Mouse (Mus musculus) hindbrain, embryonic 14.5 days (tissue): ENCODE data around the gene Ift122. TPM values are rescaled to one million over a fixed set of nuclear protein-coding genes. Genes with fewer than 3 reads are reported as not detected.
"Not testable (repeated sequence)": the region's sequence is repeated elsewhere in the genome, so short reads cannot be mapped to it uniquely, and the experiment has no call there.

Source experiments
- ATAC-seq: fragments of 200-750 bp; cut with Nextera tagmentation; 2 replicates; pipeline ENCODE4 v1.8.0; 2017; ENCODE audit warnings: moderate number of reproducible peaks, mild to moderate bottlenecking, moderate TSS enrichment, moderate library complexity; ENCODE audit not compliant: low FRiP score
- DNase-seq: peaks from one replicate; pipeline ENCODE4 v3.0.0-alpha.2; 2015; ENCODE audit warnings: low spot score
- H3K27ac ChIP-seq: fragments of 300-500 bp; sonication (generic); 2 replicates; pipeline ENCODE4 v1.5.1; 2014; ENCODE audit warnings: mild to moderate bottlenecking, moderate library complexity
- H3K27me3 ChIP-seq: fragments of 300-500 bp; sonication (generic); 2 replicates; pipeline ENCODE4 v1.6.1; 2014; ENCODE audit warnings: mild to moderate bottlenecking, low read length, mixed read lengths; ENCODE audit not compliant: control insufficient read depth, insufficient read depth
- H3K36me3 ChIP-seq: fragments of 300-500 bp; sonication (generic); replicated peaks from 2 replicates; pipeline ENCODE4 v1.6.1; 2014; ENCODE audit not compliant: control insufficient read depth, insufficient read depth
- H3K4me1 ChIP-seq: fragments of 300-500 bp; sonication (generic); replicated peaks from 2 replicates; pipeline ENCODE4 v1.6.1; 2014; ENCODE audit warnings: antibody characterized with exemption, low read length, mixed read lengths; ENCODE audit not compliant: control insufficient read depth, insufficient read depth
- H3K4me2 ChIP-seq: fragments of 300-500 bp; sonication (generic); replicated peaks from 2 replicates; pipeline ENCODE4 v1.6.1; 2014; ENCODE audit warnings: mild to moderate bottlenecking, moderate library complexity
- H3K4me3 ChIP-seq: fragments of 300-500 bp; sonication (generic); replicated peaks from 2 replicates; pipeline ENCODE4 v1.5.1; 2014; ENCODE audit warnings: mild to moderate bottlenecking, low read length
- H3K9ac ChIP-seq: fragments of 300-500 bp; sonication (generic); 2 replicates; pipeline ENCODE4 v1.6.1; 2014
- H3K9me3 ChIP-seq: fragments of 300-500 bp; sonication (generic); 2 replicates; pipeline ENCODE4 v1.6.1; 2016; ENCODE audit warnings: low read length; ENCODE audit not compliant: control insufficient read depth
- WGBS: fragments of 180-500 bp; shearing (Covaris S2); extraction: QIAGEN DNeasy Blood & Tissue Kit; methylation state at CpG from one replicate; pipeline ENCODE4 v1.1.7; 2014; 5-methylcytosine and 5-hydroxymethylcytosine counted together
- polyA plus RNA-seq: library from polyadenylated mRNA; unstranded; fragments of >200 nt; fragmentation: Nextera tagmentation; extraction: Ambion mirVana; gene quantifications from 2 replicates; pipeline ENCODE4 v1.2.1, GENCODE M21; 2014

Ift122 gene
- polyA plus RNA-seq, 1 experiment from 2014 or later: 26.2 TPM

DNA sequence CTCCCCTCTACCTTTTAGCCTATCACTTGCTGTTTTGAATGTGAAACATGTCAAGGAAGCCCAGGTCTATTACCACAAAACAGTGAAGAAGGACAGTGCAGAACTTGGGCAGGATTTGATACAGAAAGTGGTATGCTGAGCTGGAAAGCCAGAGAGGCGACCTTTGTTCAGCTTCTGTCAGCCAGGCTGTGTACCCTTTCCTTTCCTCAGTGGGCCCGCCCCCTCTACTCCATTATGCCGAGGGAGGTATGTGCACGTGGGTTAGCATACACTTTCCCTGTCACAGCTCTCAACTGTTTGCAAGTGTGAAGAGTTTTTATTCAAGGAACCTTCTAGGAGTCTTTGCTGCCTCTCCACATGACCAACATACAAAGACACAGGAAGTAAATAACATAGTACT, 6.0 kb downstream of the Ift122 start:
- 0 out of 2 replicates have a peak, but pooled peaks cover 4% of the 10 kb centered on the region for H3K4me1 ChIP-seq
- DNase-seq (no peak), ATAC-seq (no peak)
- H3K4me2 ChIP-seq: no peak overlapping the region
- 53% methylated on average over 4 of the region's 4 CpGs for WGBS
- H3K27ac ChIP-seq: no peak overlapping the region
- no peak overlapping the region for H3K9ac ChIP-seq
- no peaks in the 10 kb centered on the region for H3K9me3 ChIP-seq
- no peak overlapping the region for H3K4me3 ChIP-seq
- H3K27me3 ChIP-seq: no peaks in the 10 kb centered on the region
- H3K36me3 ChIP-seq: peaks cover 18% of the 10 kb centered on the region

DNA sequence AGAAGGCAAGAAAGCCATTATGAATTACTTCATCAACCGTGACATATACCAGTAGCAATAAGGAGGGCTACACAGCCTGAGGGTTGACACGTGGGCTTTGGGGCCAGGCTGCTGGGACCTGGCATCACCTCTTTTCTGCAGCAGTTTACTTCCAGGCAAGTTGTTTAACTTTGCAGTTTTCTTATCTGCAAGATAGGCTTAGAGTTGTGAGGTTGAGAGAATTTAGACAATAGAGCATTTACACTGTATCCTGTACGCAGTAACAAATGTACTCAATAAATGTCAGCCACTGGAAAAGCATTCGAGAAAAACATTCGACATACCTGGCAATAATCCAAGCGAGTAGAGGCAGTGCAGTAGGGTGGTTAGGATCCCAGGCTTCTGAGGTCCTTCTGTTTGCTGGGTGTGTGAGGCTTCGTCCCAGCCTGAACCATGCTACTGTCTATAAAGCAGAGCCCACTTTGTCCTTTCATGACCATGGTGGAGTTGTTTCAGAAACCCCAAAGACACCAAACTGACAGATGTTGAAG, 6.8 kb downstream of the Ift122 start:
- no peak for ATAC-seq
- Histone ChIP-seq H3K4me1 (0 out of 2 replicates have a peak, but pooled peaks cover 4% of the 10 kb centered on the region), H3K36me3 (peaks cover 26% of the 10 kb centered on the region), H3K9me3 (no peaks in the 10 kb centered on the region), H3K27ac (no peak overlapping the region), H3K9ac (no peak overlapping the region), H3K27me3 (no peaks in the 10 kb centered on the region), H3K4me2 (no peak overlapping the region), H3K4me3 (no peak overlapping the region)
- WGBS: 81% methylated on average over 7 of the region's 7 CpGs
- no peak for DNase-seq

DNA sequence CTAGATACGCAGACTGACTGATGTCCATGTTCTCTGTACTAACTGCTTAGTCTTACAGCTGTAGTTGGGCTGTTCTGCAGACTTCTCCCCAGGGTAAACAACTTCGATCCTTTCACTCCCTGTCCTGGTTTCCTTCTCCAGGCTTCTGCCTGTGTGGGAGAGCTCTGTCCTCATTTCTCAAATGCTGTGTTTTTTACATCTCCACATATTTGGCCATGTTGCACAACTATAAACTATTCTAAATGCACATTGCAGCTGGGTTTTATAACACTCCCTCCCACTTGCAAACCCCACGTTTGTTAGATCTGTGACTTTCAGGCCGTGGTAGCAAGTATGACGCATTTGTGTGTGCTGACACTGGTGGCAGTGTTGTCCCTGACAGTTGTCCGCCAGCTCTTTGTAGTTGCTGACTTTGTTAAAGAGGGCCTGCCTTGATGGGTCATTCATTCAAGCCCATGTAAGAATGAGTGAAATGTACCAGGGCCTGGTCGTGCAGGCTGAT, 10.1 kb downstream of the Ift122 start:
- 78% methylated on average over 7 of the region's 7 CpGs for WGBS
- Histone ChIP-seq H3K36me3 (peaks cover 29% of the 10 kb centered on the region), H3K4me2 (no peak overlapping the region), H3K27me3 (no peaks in the 10 kb centered on the region), H3K4me1 (no peaks in the 10 kb centered on the region), H3K27ac (no peak overlapping the region), H3K4me3 (no peak overlapping the region), H3K9ac (no peak overlapping the region), H3K9me3 (no peaks in the 10 kb centered on the region)
- DNase-seq (no peak), ATAC-seq (no peak)

DNA sequence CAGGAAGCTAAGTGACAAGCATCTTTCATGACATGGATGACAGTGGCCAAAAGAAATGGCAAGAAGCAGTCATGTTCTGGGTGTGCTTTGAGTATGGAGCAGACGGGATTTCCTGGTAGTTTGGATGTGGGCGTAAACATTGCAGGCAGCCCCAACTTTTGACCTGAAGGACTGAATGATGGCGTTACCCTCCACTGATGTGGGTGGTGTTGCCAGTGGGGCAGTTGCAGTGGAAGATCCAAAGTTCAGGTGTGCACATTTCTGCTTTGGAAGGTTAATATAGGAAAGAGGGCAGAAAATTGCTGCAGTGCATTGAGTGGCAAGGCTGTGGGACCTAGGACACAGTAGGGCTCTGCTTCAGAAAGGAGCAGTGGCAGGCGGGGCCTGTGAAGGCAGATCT, 12.0 kb downstream of the Ift122 start:
- Histone ChIP-seq H3K4me3 (no peak overlapping the region), H3K27me3 (no peaks in the 10 kb centered on the region), H3K27ac (no peak overlapping the region), H3K4me2 (no peak overlapping the region), H3K36me3 (peaks cover 29% of the 10 kb centered on the region), H3K4me1 (no peaks in the 10 kb centered on the region), H3K9ac (no peak overlapping the region), H3K9me3 (no peaks in the 10 kb centered on the region)
- DNase-seq (no peak), ATAC-seq (no peak)
- WGBS: 93% methylated on average over 4 of the region's 4 CpGs

DNA sequence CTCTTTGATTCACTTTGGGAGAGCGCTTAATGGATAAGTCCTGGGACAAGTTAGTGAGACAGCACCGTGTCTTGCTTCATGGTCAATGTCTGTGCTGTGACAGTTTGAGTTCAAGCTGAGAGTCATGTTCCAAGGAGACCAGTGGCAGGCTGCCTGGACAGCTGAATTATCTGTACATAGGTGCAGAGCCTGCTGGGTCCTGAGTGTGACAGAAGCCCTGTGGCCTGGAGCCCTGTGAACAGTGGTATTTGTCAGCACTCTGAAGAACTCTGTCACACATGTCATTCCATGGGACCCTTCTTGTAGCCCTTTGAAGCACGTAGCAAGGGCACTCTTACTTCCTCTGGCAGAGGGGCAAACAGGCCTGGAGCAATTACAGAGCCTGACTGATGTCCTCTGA, 13.9 kb downstream of the Ift122 start:
- H3K4me3 ChIP-seq, H3K27ac ChIP-seq, H3K9ac ChIP-seq, H3K9me3 ChIP-seq, H3K27me3 ChIP-seq, DNase-seq, ATAC-seq, H3K4me1 ChIP-seq, H3K4me2 ChIP-seq: not testable (repeated sequence)
- no CpG with 5 or more reads among the region's 3 CpGs for WGBS
- peaks cover 29% of the 10 kb centered on the region for H3K36me3 ChIP-seq

DNA sequence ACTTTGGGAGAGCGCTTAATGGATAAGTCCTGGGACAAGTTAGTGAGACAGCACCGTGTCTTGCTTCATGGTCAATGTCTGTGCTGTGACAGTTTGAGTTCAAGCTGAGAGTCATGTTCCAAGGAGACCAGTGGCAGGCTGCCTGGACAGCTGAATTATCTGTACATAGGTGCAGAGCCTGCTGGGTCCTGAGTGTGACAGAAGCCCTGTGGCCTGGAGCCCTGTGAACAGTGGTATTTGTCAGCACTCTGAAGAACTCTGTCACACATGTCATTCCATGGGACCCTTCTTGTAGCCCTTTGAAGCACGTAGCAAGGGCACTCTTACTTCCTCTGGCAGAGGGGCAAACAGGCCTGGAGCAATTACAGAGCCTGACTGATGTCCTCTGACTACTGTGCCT, 18.0 kb downstream of the Ift122 start:
- whole genome bisulfite sequencing: no CpG with 5 or more reads among the region's 3 CpGs
- H3K9me3 ChIP-seq, H3K27me3 ChIP-seq, H3K4me1 ChIP-seq, H3K4me3 ChIP-seq, DNase-seq, ATAC-seq, H3K4me2 ChIP-seq, H3K9ac ChIP-seq, H3K27ac ChIP-seq: not testable (repeated sequence)
- peaks cover 11% of the 10 kb centered on the region; the same call in 1 of the 2 replicates for H3K36me3 ChIP-seq

DNA sequence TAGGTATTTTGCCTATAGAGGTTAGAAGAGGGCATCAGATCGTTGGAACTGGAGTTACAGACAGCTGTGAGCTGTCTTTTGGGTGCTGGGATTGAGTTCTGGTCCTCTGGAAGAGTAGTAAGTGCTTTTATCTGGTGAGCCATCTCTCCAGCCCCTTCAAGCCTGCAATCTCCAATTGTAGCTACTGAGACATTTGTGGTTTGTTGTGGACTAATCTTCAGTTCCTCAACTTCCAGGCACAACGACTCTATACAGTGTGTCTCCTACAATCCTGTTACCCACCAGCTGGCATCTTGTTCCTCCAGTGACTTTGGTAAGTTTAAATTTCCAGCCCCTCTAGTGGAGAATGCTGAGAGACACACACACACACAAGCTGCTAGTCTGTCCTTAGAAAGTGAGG, 24.0 kb downstream of the Ift122 start:
- no peaks in the 10 kb centered on the region for H3K9me3 ChIP-seq
- 95% methylated on average over 2 of the region's 2 CpGs for WGBS
- no peak overlapping the region for H3K9ac ChIP-seq
- H3K4me2 ChIP-seq: no peak overlapping the region
- no peaks in the 10 kb centered on the region for H3K27me3 ChIP-seq
- no peak overlapping the region for H3K27ac ChIP-seq
- no peak overlapping the region for H3K4me3 ChIP-seq
- DNase-seq (no peak), ATAC-seq (no peak)
- H3K4me1 ChIP-seq: no peaks in the 10 kb centered on the region
- H3K36me3 ChIP-seq: peaks cover 54% of the 10 kb centered on the region

DNA sequence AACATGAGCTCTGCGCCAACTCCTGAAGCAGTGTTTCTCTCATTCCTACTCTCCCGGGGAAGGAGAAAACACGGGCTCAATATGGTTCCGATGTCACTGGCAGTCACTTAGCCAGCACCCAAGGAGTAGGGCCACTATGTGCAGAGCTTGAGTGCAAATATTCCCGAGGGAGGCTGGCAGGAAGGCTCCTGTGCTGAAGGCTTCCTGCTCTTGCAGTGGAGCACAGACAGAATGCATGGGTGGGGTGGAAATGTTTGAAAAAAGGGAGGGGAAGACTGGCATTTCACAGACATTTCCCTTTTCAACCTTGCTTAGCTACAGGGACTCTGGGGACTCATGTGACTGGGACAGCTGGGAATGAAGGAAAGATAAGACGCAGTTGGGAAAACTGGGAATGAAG, 25.4 kb downstream of the Ift122 start:
- Histone ChIP-seq H3K9ac (no peak overlapping the region), H3K4me1 (no peaks in the 10 kb centered on the region), H3K4me3 (no peak overlapping the region), H3K36me3 (peaks cover 63% of the 10 kb centered on the region), H3K27me3 (no peaks in the 10 kb centered on the region), H3K9me3 (no peaks in the 10 kb centered on the region), H3K27ac (no peak overlapping the region), H3K4me2 (no peak overlapping the region)
- DNase-seq (no peak), ATAC-seq (no peak)
- WGBS: 84% methylated on average over 6 of the region's 6 CpGs

DNA sequence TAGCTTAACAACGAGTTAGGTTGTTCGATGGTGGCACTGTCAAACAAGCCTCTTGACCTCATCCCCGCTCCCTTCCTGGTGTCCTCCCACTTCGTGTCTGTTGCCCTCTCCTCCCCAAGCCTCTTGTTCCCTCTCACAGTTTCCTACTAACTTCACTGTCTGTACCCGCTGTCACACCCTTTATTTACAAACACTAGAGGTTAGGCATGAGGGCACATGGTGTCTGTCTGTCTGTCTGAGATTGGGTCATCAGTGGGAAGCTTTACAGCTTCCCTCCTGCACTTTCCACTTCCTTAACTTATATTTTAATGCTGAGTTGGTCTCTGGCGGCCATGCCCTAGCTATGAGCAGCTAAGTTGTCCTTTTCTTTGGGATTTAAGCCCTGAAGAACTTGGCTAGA, 26.5 kb downstream of the Ift122 start:
- DNase-seq: no peak
- peaks cover 71% of the 10 kb centered on the region for H3K36me3 ChIP-seq
- ATAC-seq: no peak
- H3K9me3 ChIP-seq: no peaks in the 10 kb centered on the region
- H3K4me1 ChIP-seq: no peaks in the 10 kb centered on the region
- 84% methylated on average over 6 of the region's 6 CpGs for WGBS
- H3K4me3 ChIP-seq: no peak overlapping the region
- no peak overlapping the region for H3K27ac ChIP-seq
- no peak overlapping the region for H3K9ac ChIP-seq
- H3K4me2 ChIP-seq: no peak overlapping the region
- no peaks in the 10 kb centered on the region for H3K27me3 ChIP-seq

DNA sequence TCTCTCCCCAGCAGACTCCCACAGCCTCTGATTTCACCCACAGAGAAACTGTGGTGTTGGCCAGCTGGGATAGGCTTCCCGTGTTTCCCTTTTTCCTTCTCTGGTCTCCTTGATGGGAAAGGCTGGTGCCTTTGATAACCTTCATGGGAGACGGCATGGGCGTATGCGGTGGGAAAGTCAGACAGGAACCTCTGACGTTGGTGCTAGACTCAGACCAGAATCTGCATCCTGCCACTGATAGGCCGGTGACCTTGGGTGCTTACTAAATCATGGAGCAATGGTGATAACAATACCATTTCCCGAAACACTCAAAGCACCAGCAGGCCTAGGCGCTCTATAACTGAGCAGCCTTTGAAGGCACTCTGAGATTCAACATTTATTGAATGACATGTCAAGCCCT, 27.5 kb downstream of the Ift122 start:
- no peak overlapping the region for H3K9ac ChIP-seq
- WGBS: 85% methylated on average over 8 of the region's 8 CpGs
- peaks cover 70% of the 10 kb centered on the region for H3K36me3 ChIP-seq
- H3K27me3 ChIP-seq: no peaks in the 10 kb centered on the region
- no peak overlapping the region for H3K4me3 ChIP-seq
- no peak overlapping the region for H3K27ac ChIP-seq
- DNase-seq (no peak), ATAC-seq (no peak)
- H3K9me3 ChIP-seq: no peaks in the 10 kb centered on the region
- no peaks in the 10 kb centered on the region for H3K4me1 ChIP-seq
- H3K4me2 ChIP-seq: no peak overlapping the region
